Mouse (Mus musculus) hindbrain, embryonic 14.5 days (tissue): ENCODE results near the gene Fam192a. TPM values are rescaled to one million over a fixed set of nuclear protein-coding genes. Genes with fewer than 3 reads are reported as not detected.

Experiments used
- ATAC-seq: fragments of 200-750 bp; cut with Nextera tagmentation; 2 replicates; pipeline ENCODE4 v1.8.0; 2017; ENCODE audit warnings: moderate number of reproducible peaks, mild to moderate bottlenecking, moderate TSS enrichment, moderate library complexity; ENCODE audit not compliant: low FRiP score
- DNase-seq: peaks from one replicate; pipeline ENCODE4 v3.0.0-alpha.2; 2015; ENCODE audit warnings: low spot score
- H3K27ac ChIP-seq: fragments of 300-500 bp; sonication (generic); 2 replicates; pipeline ENCODE4 v1.5.1; 2014; ENCODE audit warnings: mild to moderate bottlenecking, moderate library complexity
- H3K27me3 ChIP-seq: fragments of 300-500 bp; sonication (generic); 2 replicates; pipeline ENCODE4 v1.6.1; 2014; ENCODE audit warnings: mild to moderate bottlenecking, low read length, mixed read lengths; ENCODE audit not compliant: control insufficient read depth, insufficient read depth
- H3K36me3 ChIP-seq: fragments of 300-500 bp; sonication (generic); replicated peaks from 2 replicates; pipeline ENCODE4 v1.6.1; 2014; ENCODE audit not compliant: control insufficient read depth, insufficient read depth
- H3K4me1 ChIP-seq: fragments of 300-500 bp; sonication (generic); replicated peaks from 2 replicates; pipeline ENCODE4 v1.6.1; 2014; ENCODE audit warnings: antibody characterized with exemption, low read length, mixed read lengths; ENCODE audit not compliant: control insufficient read depth, insufficient read depth
- H3K4me2 ChIP-seq: fragments of 300-500 bp; sonication (generic); replicated peaks from 2 replicates; pipeline ENCODE4 v1.6.1; 2014; ENCODE audit warnings: mild to moderate bottlenecking, moderate library complexity
- H3K4me3 ChIP-seq: fragments of 300-500 bp; sonication (generic); replicated peaks from 2 replicates; pipeline ENCODE4 v1.5.1; 2014; ENCODE audit warnings: mild to moderate bottlenecking, low read length
- H3K9ac ChIP-seq: fragments of 300-500 bp; sonication (generic); 2 replicates; pipeline ENCODE4 v1.6.1; 2014
- H3K9me3 ChIP-seq: fragments of 300-500 bp; sonication (generic); 2 replicates; pipeline ENCODE4 v1.6.1; 2016; ENCODE audit warnings: low read length; ENCODE audit not compliant: control insufficient read depth
- WGBS: fragments of 180-500 bp; shearing (Covaris S2); extraction: QIAGEN DNeasy Blood & Tissue Kit; methylation state at CpG from one replicate; pipeline ENCODE4 v1.1.7; 2014; 5-methylcytosine and 5-hydroxymethylcytosine counted together
- polyA plus RNA-seq: library from polyadenylated mRNA; unstranded; fragments of >200 nt; fragmentation: Nextera tagmentation; extraction: Ambion mirVana; gene quantifications from 2 replicates; pipeline ENCODE4 v1.2.1, GENCODE M21; 2014

The Fam192a gene
- polyA plus RNA-seq, 1 experiment from 2014 or later, result 75.7 TPM

DNA sequence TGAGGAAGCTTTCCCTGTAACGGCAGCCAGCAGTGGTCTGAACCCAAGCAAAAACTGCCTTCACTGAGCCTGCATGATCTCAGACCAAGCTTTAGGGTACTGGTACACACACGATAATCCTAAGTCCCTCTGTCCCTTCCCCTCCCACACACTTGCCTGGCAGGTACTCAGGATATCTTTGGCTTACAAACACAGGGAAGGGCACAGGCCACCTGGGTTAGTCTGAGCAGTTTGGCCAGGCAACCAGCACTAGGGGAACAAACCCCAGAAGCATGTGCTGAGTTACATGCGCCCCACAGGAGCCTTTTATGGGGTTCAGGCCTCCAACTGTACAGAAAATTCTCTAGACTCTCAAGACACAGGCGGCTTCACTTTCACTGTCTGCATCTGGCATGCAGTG, 71.9 kb downstream of the Fam192a start:
- Histone ChIP-seq H3K27ac (no peak overlapping the region), H3K4me3 (no peak overlapping the region), H3K36me3 (no peaks in the 10 kb centered on the region), H3K4me1 (peaks cover 16% of the 10 kb centered on the region), H3K4me2 (no peak overlapping the region), H3K9ac (no peak overlapping the region), H3K9me3 (no peaks in the 10 kb centered on the region), H3K27me3 (peaks cover 26% of the 10 kb centered on the region)
- ATAC-seq, result no peak
- 77% methylated on average over 4 of the region's 4 CpGs for WGBS
- DNase-seq, result no peak

DNA sequence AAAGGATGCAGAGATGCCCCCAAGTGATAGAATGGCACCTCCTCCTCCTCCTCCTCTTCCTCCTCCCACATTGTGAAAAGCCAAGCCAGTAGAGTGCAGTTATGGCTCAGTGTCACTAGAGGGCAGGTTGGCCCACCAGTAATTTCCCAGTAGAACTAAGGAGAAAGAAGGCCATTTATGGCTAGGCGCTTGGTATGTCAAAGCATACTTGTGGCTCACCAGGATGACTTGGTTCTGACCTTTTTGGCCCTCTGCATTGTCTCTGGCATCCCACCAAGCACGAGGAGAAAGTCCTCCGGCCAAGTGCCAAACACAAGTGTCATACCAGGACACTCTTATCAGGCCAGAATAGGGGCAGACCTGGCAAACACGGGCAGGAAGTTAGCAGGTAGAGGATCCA, 73.6 kb downstream of the Fam192a start:
- H3K9me3 ChIP-seq, result no peaks in the 10 kb centered on the region
- no peak overlapping the region for H3K4me3 ChIP-seq
- H3K9ac ChIP-seq, result no peak overlapping the region
- WGBS, result 36% methylated on average over 4 of the region's 4 CpGs
- DNase-seq (peak; percentile 72), ATAC-seq (no peak)
- no peak overlapping the region for H3K4me2 ChIP-seq
- no peaks in the 10 kb centered on the region for H3K36me3 ChIP-seq
- H3K27me3 ChIP-seq, result peaks cover 13% of the 10 kb centered on the region
- H3K4me1 ChIP-seq, result peaks cover 14% of the 10 kb centered on the region
- H3K27ac ChIP-seq, result no peak overlapping the region

DNA sequence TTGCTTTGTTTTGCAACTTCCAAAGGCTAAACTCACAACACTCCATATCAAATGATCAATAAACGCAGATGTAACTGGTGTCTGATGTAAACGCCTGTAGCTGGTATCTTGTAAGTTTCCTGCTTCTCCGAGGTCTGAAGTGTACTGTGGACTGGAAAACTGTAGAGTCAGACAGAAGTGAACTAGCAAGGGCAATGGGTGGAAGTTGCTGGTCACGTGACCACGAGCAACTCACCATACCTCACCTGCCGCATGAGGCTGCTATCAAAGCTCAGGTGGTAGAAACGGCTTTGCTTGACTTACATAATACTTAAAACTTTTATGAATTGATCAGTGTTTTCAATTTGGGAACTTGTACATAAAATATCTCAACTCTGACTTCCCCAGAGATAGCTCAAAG, 74.6 kb downstream of the Fam192a start:
- no peak for ATAC-seq
- H3K27me3 ChIP-seq, result peaks cover 10% of the 10 kb centered on the region; the same call in 1 of the 2 replicates
- no peaks in the 10 kb centered on the region for H3K36me3 ChIP-seq
- no peak overlapping the region for H3K9ac ChIP-seq
- DNase-seq, result no peak
- H3K9me3 ChIP-seq, result no peaks in the 10 kb centered on the region
- no peak overlapping the region for H3K4me3 ChIP-seq
- H3K4me1 ChIP-seq, result peaks cover 4% of the 10 kb centered on the region; the same call in 1 of the 2 replicates
- WGBS, result 85% methylated on average over 7 of the region's 7 CpGs
- no peak overlapping the region for H3K27ac ChIP-seq
- no peak overlapping the region for H3K4me2 ChIP-seq

DNA sequence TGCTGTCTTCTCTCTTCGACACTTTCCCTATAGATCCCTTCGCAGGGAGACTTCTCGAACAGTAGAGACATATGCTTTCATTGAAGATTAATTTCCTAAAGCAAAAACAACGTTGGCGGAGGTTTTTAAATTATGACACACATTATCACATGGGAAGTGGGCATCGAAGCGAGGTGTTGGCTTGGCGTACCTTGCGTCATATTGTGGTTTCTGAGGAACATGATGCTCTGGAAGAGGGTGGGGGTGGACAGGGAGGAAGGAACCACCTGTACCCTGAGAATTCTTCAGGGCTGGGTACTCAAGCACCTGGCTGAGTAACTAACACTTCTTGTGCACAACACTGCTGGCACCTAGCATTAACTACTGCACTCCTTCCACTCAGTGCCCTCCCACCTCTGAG, 77.2 kb downstream of the Fam192a start:
- Histone ChIP-seq H3K9ac (no peak overlapping the region), H3K36me3 (no peaks in the 10 kb centered on the region), H3K4me2 (no peak overlapping the region), H3K4me1 (no peaks in the 10 kb centered on the region), H3K27me3 (no peaks in the 10 kb centered on the region), H3K4me3 (no peak overlapping the region), H3K27ac (no peak overlapping the region), H3K9me3 (no peaks in the 10 kb centered on the region)
- DNase-seq, result no peak
- WGBS, result 90% methylated on average over 9 of the region's 9 CpGs
- ATAC-seq, result no peak

Other genes with a start within 250 kb of the Fam192a start
- gene Herpud1, start 215.6 kb downstream of the Fam192a start, polyA plus RNA-seq, result 66.6 and 79.8 TPM in 2 replicates
- gene Nlrc5, start 167.6 kb downstream of the Fam192a start, polyA plus RNA-seq, result 0.22 and 0.31 TPM in 2 replicates
- 21.6 and 21.8 TPM in 2 replicates for gene Cpne2, start 69.0 kb downstream of the Fam192a start, polyA plus RNA-seq
- 44.8 and 46.5 TPM in 2 replicates for gene Rspry1, start 60 bp downstream of the Fam192a start, polyA plus RNA-seq
- gene Arl2bp, start 64.6 kb upstream of the Fam192a start, polyA plus RNA-seq, result 88.2 and 96.3 TPM in 2 replicates
- 2.0 and 2.2 TPM in 2 replicates for gene Pllp, start 94.3 kb upstream of the Fam192a start, polyA plus RNA-seq
- not detected in 2 replicates for gene Ccl22, start 143.6 kb upstream of the Fam192a start, polyA plus RNA-seq
- gene Cx3cl1, start 170.0 kb upstream of the Fam192a start, polyA plus RNA-seq, result 32.6 and 42.0 TPM in 2 replicates
- gene Ccl17, start 208.5 kb upstream of the Fam192a start, polyA plus RNA-seq, result 0.46 and 1.3 TPM in 2 replicates
- 59.1 and 59.8 TPM in 2 replicates for gene Coq9, start 236.3 kb upstream of the Fam192a start, polyA plus RNA-seq
- 151 and 171 TPM in 2 replicates for gene Ciapin1, start 236.4 kb upstream of the Fam192a start, polyA plus RNA-seq